Mouse (Mus musculus) liver, embryonic 15.5 days (tissue): Measurements from ENCODE around the gene Apof. TPM values are rescaled to one million over a fixed set of nuclear protein-coding genes. Genes with fewer than 3 reads are reported as not detected.
"Not testable (repeated sequence)": the region's sequence is repeated elsewhere in the genome, so short reads cannot be mapped to it uniquely, and the experiment has no call there.

Experiments
- ATAC-seq: fragments of 200-750 bp; cut with Nextera tagmentation; 2 replicates; pipeline ENCODE4 v1.8.0; 2017; ENCODE audit warnings: moderate number of reproducible peaks, mild to moderate bottlenecking, moderate library complexity; ENCODE audit not compliant: insufficient read depth
- H3K27ac ChIP-seq: fragments of 300-500 bp; sonication (generic); replicated peaks from 2 replicates; pipeline ENCODE4 v1.5.1; 2015; ENCODE audit warnings: mild to moderate bottlenecking, inconsistent platforms
- H3K27me3 ChIP-seq: fragments of 300-500 bp; sonication (generic); 2 replicates; pipeline ENCODE4 v1.6.1; 2015; ENCODE audit warnings: mild to moderate bottlenecking, inconsistent platforms
- H3K36me3 ChIP-seq: fragments of 300-500 bp; sonication (generic); replicated peaks from 2 replicates; pipeline ENCODE4 v1.6.1; 2015; ENCODE audit warnings: moderate library complexity, mild to moderate bottlenecking, inconsistent platforms
- H3K4me1 ChIP-seq: fragments of 300-500 bp; sonication (generic); replicated peaks from 2 replicates; pipeline ENCODE4 v1.6.1; 2015; ENCODE audit warnings: inconsistent platforms
- H3K4me2 ChIP-seq: fragments of 300-500 bp; sonication (generic); 2 replicates; pipeline ENCODE4 v1.6.1; 2015; ENCODE audit warnings: moderate library complexity, mild to moderate bottlenecking, inconsistent platforms
- H3K4me3 ChIP-seq: fragments of 300-500 bp; sonication (generic); replicated peaks from 2 replicates; pipeline ENCODE4 v1.5.1; 2015; ENCODE audit warnings: mild to moderate bottlenecking, inconsistent platforms
- H3K9ac ChIP-seq: fragments of 300-500 bp; sonication (generic); 2 replicates; pipeline ENCODE4 v1.6.1; 2015; ENCODE audit warnings: moderate library complexity, mild to moderate bottlenecking, inconsistent platforms
- H3K9me3 ChIP-seq: fragments of 300-500 bp; sonication (generic); replicated peaks from 2 replicates; pipeline ENCODE4 v1.6.1; 2016; ENCODE audit warnings: inconsistent platforms
- WGBS: fragments of 180-500 bp; shearing (Covaris S2); methylation state at CpG from one replicate; pipeline ENCODE4 v1.1.7; 2015; ENCODE audit warnings: mixed read lengths; ENCODE audit not compliant: insufficient replicate concordance; 5-methylcytosine and 5-hydroxymethylcytosine counted together
- polyA plus RNA-seq: library from polyadenylated mRNA; unstranded; fragments of >200 nt; fragmentation: Nextera tagmentation; extraction: Ambion mirVana; gene quantifications from 2 replicates; pipeline ENCODE4 v1.2.1, GENCODE M21; 2015

Apof gene
- polyA plus RNA-seq, 1 experiment from 2014 or later = 147 TPM

- Histone ChIP-seq H3K36me3 (no peaks in the 10 kb centered on the region), H3K4me3 (no peak overlapping the region), H3K9ac (no peak overlapping the region), H3K27ac (no peak overlapping the region), H3K4me1 (peaks cover 8% of the 10 kb centered on the region), H3K9me3 (no peaks in the 10 kb centered on the region), H3K4me2 (no peak overlapping the region), H3K27me3 (no peaks in the 10 kb centered on the region)
- ATAC-seq = no peak
- 57% methylated on average over 5 of the region's 5 CpGs for WGBS
These were observed 8.5 kb upstream of the Apof start for GRCm38 (mm10) chr10:128259946-128260345.

- not testable (repeated sequence) for H3K27me3 ChIP-seq, H3K9ac ChIP-seq, H3K4me3 ChIP-seq, H3K27ac ChIP-seq, H3K9me3 ChIP-seq, ATAC-seq, H3K4me1 ChIP-seq, H3K36me3 ChIP-seq, H3K4me2 ChIP-seq
- 77% methylated on average over 7 of the region's 7 CpGs for WGBS
These were observed 8.1 kb upstream of the Apof start for GRCm38 (mm10) chr10:128260376-128260775.

- Histone ChIP-seq H3K27ac (no peak overlapping the region), H3K9me3 (no peaks in the 10 kb centered on the region), H3K4me1 (peaks cover 8% of the 10 kb centered on the region), H3K9ac (no peak overlapping the region), H3K4me3 (no peak overlapping the region), H3K36me3 (no peaks in the 10 kb centered on the region), H3K27me3 (no peaks in the 10 kb centered on the region), H3K4me2 (no peak overlapping the region)
- ATAC-seq = no peak
- WGBS = 80% methylated on average over 22 of the region's 22 CpGs
These were observed 6.2 kb upstream of the Apof start for GRCm38 (mm10) chr10:128262300-128262699.

GRCm38 (mm10) chr10:128263393-128264310, 4.8 kb upstream of the Apof start:
- H3K27me3 ChIP-seq = no peaks in the 10 kb centered on the region
- H3K4me1 ChIP-seq = peaks cover 8% of the 10 kb centered on the region
- no peak overlapping the region for H3K4me2 ChIP-seq
- no peak overlapping the region for H3K27ac ChIP-seq
- no peaks in the 10 kb centered on the region for H3K9me3 ChIP-seq
- WGBS = 66% methylated on average over 6 of the region's 6 CpGs
- ATAC-seq = no peak
- H3K4me3 ChIP-seq = no peak overlapping the region
- no peaks in the 10 kb centered on the region for H3K36me3 ChIP-seq
- H3K9ac ChIP-seq = no peak overlapping the region

- Histone ChIP-seq H3K4me2 (peak overlapping the region; percentile 83), H3K4me3 (peak overlapping the region; percentile 79), H3K36me3 (no peaks in the 10 kb centered on the region), H3K27ac (peak overlapping the region; percentile 73), H3K9ac (peak overlapping the region; percentile 59; the same call in 1 of the 2 replicates), H3K27me3 (no peaks in the 10 kb centered on the region), H3K4me1 (peaks cover 28% of the 10 kb centered on the region), H3K9me3 (no peaks in the 10 kb centered on the region)
- WGBS = 79% methylated on average over 16 of the region's 16 CpGs
- ATAC-seq = no peak
These were observed 887 bp downstream of the Apof start for GRCm38 (mm10) chr10:128269206-128269910.

- peak within 1 kb of the TSS; percentile 83 for H3K4me2 ChIP-seq
- H3K27me3 ChIP-seq = no peaks in the 10 kb centered on the region
- WGBS = under 1% methylated on average over 43 of the region's 43 CpGs
- peak; percentile 97 for ATAC-seq
- peak within 1 kb of the TSS; percentile 78 for H3K9ac ChIP-seq
- peak within 1 kb of the TSS; percentile 75 for H3K27ac ChIP-seq
- H3K4me1 ChIP-seq = peaks cover 28% of the 10 kb centered on the region
- H3K9me3 ChIP-seq = no peaks in the 10 kb centered on the region
- H3K4me3 ChIP-seq = peak within 1 kb of the TSS; percentile 79
- no peaks in the 10 kb centered on the region for H3K36me3 ChIP-seq
These were observed 1.9 kb downstream of the Apof start, which contains the start of gene Stat2 for GRCm38 (mm10) chr10:128270287-128270841. Gene Stat2 (plus strand): TSS chr10:128270559.

GRCm38 (mm10) chr10:128270866-128271265, 2.4 kb downstream of the Apof start:
- ATAC-seq = no peak
- H3K4me2 ChIP-seq = peak overlapping the region; percentile 83
- peak overlapping the region; percentile 75 for H3K27ac ChIP-seq
- H3K4me3 ChIP-seq = peak overlapping the region; percentile 79
- WGBS = 31% methylated on average over 7 of the region's 7 CpGs
- no peaks in the 10 kb centered on the region for H3K27me3 ChIP-seq
- H3K4me1 ChIP-seq = peaks cover 28% of the 10 kb centered on the region
- H3K9me3 ChIP-seq = no peaks in the 10 kb centered on the region
- H3K9ac ChIP-seq = peak overlapping the region; percentile 78
- H3K36me3 ChIP-seq = no peaks in the 10 kb centered on the region

- peak overlapping the region; percentile 79; the same call in 1 of the 2 replicates for H3K4me3 ChIP-seq
- H3K9ac ChIP-seq = no peak overlapping the region
- H3K4me1 ChIP-seq = peaks cover 28% of the 10 kb centered on the region
- H3K27ac ChIP-seq = no peak overlapping the region
- 65% methylated on average over 2 of the region's 2 CpGs for WGBS
- H3K9me3 ChIP-seq = no peaks in the 10 kb centered on the region
- peak overlapping the region; percentile 83 for H3K4me2 ChIP-seq
- H3K36me3 ChIP-seq = 0 out of 2 replicates have a peak, but pooled peaks cover 9% of the 10 kb centered on the region
- no peaks in the 10 kb centered on the region for H3K27me3 ChIP-seq
- ATAC-seq = no peak
These were observed 3.4 kb downstream of the Apof start for GRCm38 (mm10) chr10:128271883-128272282.

- not testable (repeated sequence) for H3K9ac ChIP-seq, H3K27me3 ChIP-seq, ATAC-seq, H3K9me3 ChIP-seq, H3K4me2 ChIP-seq, H3K4me3 ChIP-seq, H3K27ac ChIP-seq
- WGBS = 61% methylated on average over 6 of the region's 7 CpGs
- peaks cover 28% of the 10 kb centered on the region for H3K4me1 ChIP-seq
- peaks cover 14% of the 10 kb centered on the region; the same call in 1 of the 2 replicates for H3K36me3 ChIP-seq
These were observed 4.5 kb downstream of the Apof start for GRCm38 (mm10) chr10:128272819-128273439.

- H3K4me3 ChIP-seq, H3K9me3 ChIP-seq, H3K27ac ChIP-seq, ATAC-seq, H3K27me3 ChIP-seq, H3K4me2 ChIP-seq, H3K9ac ChIP-seq: not testable (repeated sequence)
- Histone ChIP-seq H3K36me3 (peaks cover 32% of the 10 kb centered on the region), H3K4me1 (peaks cover 20% of the 10 kb centered on the region)
- 88% methylated on average over 1 of the region's 1 CpGs for WGBS
These were observed 6.9 kb downstream of the Apof start for GRCm38 (mm10) chr10:128275374-128275773.
